Mouse (Mus musculus): ENCODE data around the gene S1pr3. TPM values are rescaled to one million over a fixed set of nuclear protein-coding genes. Genes with fewer than 3 reads are reported as not detected.

The S1pr3 gene
- 6.2 and 6.8 TPM in 2 replicates for polyA plus RNA-seq (2012; rRNA removed)

- no peak for DNase-seq (ENCODE audit: low read depth, low spot score)
- 2% methylated on average over 33 of the region's 33 CpGs for WGBS
Measured at GRCm38 (mm10) chr13:51408519-51409001, at the start of gene S1pr3. Gene S1pr3 (plus strand): TSS chr13:51408639.

GRCm38 (mm10) chr13:51360441-51360962 lies 47.9 kb upstream of the S1pr3 start:
- no peak for DNase-seq (ENCODE audit: low read depth, low spot score)
- 40% methylated on average over 8 of the region's 8 CpGs for WGBS

- DNase-seq (ENCODE audit: low read depth, low spot score), result no peak
- 60% methylated on average over 7 of the region's 7 CpGs for WGBS
Measured at GRCm38 (mm10) chr13:51363390-51363789, 45.0 kb upstream of the S1pr3 start.

GRCm38 (mm10) chr13:51363985-51364384 lies 44.5 kb upstream of the S1pr3 start:
- 51% methylated on average over 5 of the region's 5 CpGs for WGBS
- no peak for DNase-seq (ENCODE audit: low read depth, low spot score)

- 79% methylated on average over 6 of the region's 6 CpGs for WGBS
- no peak for DNase-seq (ENCODE audit: low read depth, low spot score)
Measured at GRCm38 (mm10) chr13:51365191-51365590, 43.2 kb upstream of the S1pr3 start.

GRCm38 (mm10) chr13:51368346-51368745 lies 40.1 kb upstream of the S1pr3 start:
- no peak for DNase-seq (ENCODE audit: low read depth, low spot score)
- 71% methylated on average over 2 of the region's 2 CpGs for WGBS

GRCm38 (mm10) chr13:51369354-51369753 lies 39.1 kb upstream of the S1pr3 start:
- DNase-seq (ENCODE audit: low read depth, low spot score), result no peak
- WGBS, result 76% methylated on average over 3 of the region's 3 CpGs

GRCm38 (mm10) chr13:51373086-51373485 lies 35.4 kb upstream of the S1pr3 start:
- DNase-seq (ENCODE audit: low read depth, low spot score), result no peak

- WGBS, result 62% methylated on average over 21 of the region's 21 CpGs
- DNase-seq (ENCODE audit: low read depth, low spot score), result no peak
Measured at GRCm38 (mm10) chr13:51374026-51374807, 34.2 kb upstream of the S1pr3 start.

- WGBS, result 61% methylated on average over 4 of the region's 4 CpGs
- DNase-seq (ENCODE audit: low read depth, low spot score), result no peak
Measured at GRCm38 (mm10) chr13:51378126-51378525, 30.3 kb upstream of the S1pr3 start.

GRCm38 (mm10) chr13:51379596-51379995 lies 28.8 kb upstream of the S1pr3 start:
- WGBS, result 41% methylated on average over 6 of the region's 6 CpGs

GRCm38 (mm10) chr13:51381498-51381897 lies 26.9 kb upstream of the S1pr3 start:
- 74% methylated on average over 6 of the region's 6 CpGs for WGBS
- DNase-seq (ENCODE audit: low read depth, low spot score), result no peak

More at GRCm38 (mm10) chr13:51379596-51379995, 28.8 kb upstream of the S1pr3 start:
- DNase-seq (ENCODE audit: low read depth, low spot score), result no peak

GRCm38 (mm10) chr13:51384899-51385298 lies 23.5 kb upstream of the S1pr3 start:
- no peak for DNase-seq (ENCODE audit: low read depth, low spot score)
- 81% methylated on average over 2 of the region's 2 CpGs for WGBS

GRCm38 (mm10) chr13:51387908-51388307 lies 20.5 kb upstream of the S1pr3 start:
- WGBS, result 77% methylated on average over 4 of the region's 4 CpGs

GRCm38 (mm10) chr13:51390398-51390797 lies 18.0 kb upstream of the S1pr3 start:
- WGBS, result 35% methylated on average over 4 of the region's 4 CpGs
- DNase-seq (ENCODE audit: low read depth, low spot score), result no peak

More at GRCm38 (mm10) chr13:51387908-51388307, 20.5 kb upstream of the S1pr3 start:
- DNase-seq (ENCODE audit: low read depth, low spot score), result no peak

- no peak for DNase-seq (ENCODE audit: low read depth, low spot score)
- 84% methylated on average over 6 of the region's 6 CpGs for WGBS
Measured at GRCm38 (mm10) chr13:51391359-51391916, 17.0 kb upstream of the S1pr3 start.

- DNase-seq (ENCODE audit: low read depth, low spot score), result no peak
- WGBS, result 100% methylated on average over 1 of the region's 1 CpGs
Measured at GRCm38 (mm10) chr13:51392256-51392655, 16.2 kb upstream of the S1pr3 start.

GRCm38 (mm10) chr13:51397861-51398260 lies 10.6 kb upstream of the S1pr3 start:
- DNase-seq (ENCODE audit: low read depth, low spot score), result no peak
- 71% methylated on average over 6 of the region's 6 CpGs for WGBS

- 85% methylated on average over 3 of the region's 3 CpGs for WGBS
- DNase-seq (ENCODE audit: low read depth, low spot score), result no peak
Measured at GRCm38 (mm10) chr13:51399562-51399961, 8.9 kb upstream of the S1pr3 start.

GRCm38 (mm10) chr13:51400186-51400719 lies 8.2 kb upstream of the S1pr3 start:
- no peak for DNase-seq (ENCODE audit: low read depth, low spot score)
- WGBS, result 26% methylated on average over 14 of the region's 14 CpGs
